Mouse (Mus musculus) kidney, embryonic 15.5 days (tissue): Measurements from ENCODE around the gene Col20a1. TPM values are rescaled to one million over a fixed set of nuclear protein-coding genes. Genes with fewer than 3 reads are reported as not detected.

Experiments
- ATAC-seq: fragments of 200-750 bp; cut with Nextera tagmentation; replicated peaks from 2 replicates; pipeline ENCODE4 v1.8.0; 2017; ENCODE audit warnings: moderate TSS enrichment; ENCODE audit not compliant: low FRiP score
- H3K27ac ChIP-seq: fragments of 300-500 bp; sonication (generic); 2 replicates; pipeline ENCODE4 v1.5.1; 2015; ENCODE audit warnings: mild to moderate bottlenecking, inconsistent platforms
- H3K27me3 ChIP-seq: fragments of 300-500 bp; sonication (generic); 2 replicates; pipeline ENCODE4 v1.6.1; 2015; ENCODE audit warnings: inconsistent platforms
- H3K36me3 ChIP-seq: fragments of 300-500 bp; sonication (generic); 2 replicates; pipeline ENCODE4 v1.6.1; 2015; ENCODE audit warnings: inconsistent platforms
- H3K4me1 ChIP-seq: fragments of 300-500 bp; sonication (generic); 2 replicates; pipeline ENCODE4 v1.6.1; 2015; ENCODE audit warnings: inconsistent platforms
- H3K4me2 ChIP-seq: fragments of 300-500 bp; sonication (generic); 2 replicates; pipeline ENCODE4 v1.6.1; 2015; ENCODE audit warnings: moderate library complexity, mild to moderate bottlenecking, inconsistent platforms
- H3K4me3 ChIP-seq: fragments of 300-500 bp; sonication (generic); replicated peaks from 2 replicates; pipeline ENCODE4 v1.5.1; 2015; ENCODE audit warnings: mild to moderate bottlenecking, inconsistent platforms
- H3K9ac ChIP-seq: fragments of 300-500 bp; sonication (generic); 2 replicates; pipeline ENCODE4 v1.6.1; 2015; ENCODE audit warnings: mild to moderate bottlenecking, inconsistent platforms
- H3K9me3 ChIP-seq: fragments of 300-500 bp; sonication (generic); replicated peaks from 2 replicates; pipeline ENCODE4 v1.6.1; 2016; ENCODE audit warnings: inconsistent platforms
- WGBS: fragments of 180-500 bp; shearing (Covaris S2); methylation state at CpG from one replicate; pipeline ENCODE4 v1.1.7; 2015; ENCODE audit warnings: mixed read lengths; 5-methylcytosine and 5-hydroxymethylcytosine counted together
- polyA plus RNA-seq: library from polyadenylated mRNA; unstranded; fragments of >200 nt; fragmentation: Nextera tagmentation; extraction: Ambion mirVana; gene quantifications from 2 replicates; pipeline ENCODE4 v1.2.1, GENCODE M21; 2015

Col20a1 gene
- polyA plus RNA-seq = 0.69 and 0.75 TPM in 2 replicates

DNA sequence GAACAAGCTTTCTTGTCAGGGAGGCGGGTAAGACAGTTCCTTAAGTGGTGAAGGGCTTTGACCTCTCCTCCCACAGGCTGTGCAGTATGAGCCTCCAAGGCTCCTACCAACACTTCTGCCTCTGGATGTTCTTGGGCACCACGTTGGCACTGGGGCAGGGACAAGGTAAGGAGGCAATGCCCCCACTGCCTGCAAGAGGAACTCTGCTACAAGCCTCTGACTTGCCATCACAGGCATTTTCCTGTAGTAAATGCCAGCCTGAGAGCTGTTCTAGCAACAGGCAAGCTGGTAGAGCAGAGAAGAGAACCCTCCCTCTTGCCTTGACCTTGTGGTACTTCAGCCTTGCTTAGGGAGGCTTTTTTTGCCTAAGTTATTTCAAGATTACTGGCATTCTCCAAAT, at the start of gene Col20a1:
Gene Col20a1, plus strand, starts transcription at position 87 of the 400 bp plus-strand sequence.
- H3K4me2 ChIP-seq = no peak within 1 kb of the TSS
- H3K27me3 ChIP-seq = no peaks in the 10 kb centered on the region
- H3K36me3 ChIP-seq = peaks cover 16% of the 10 kb centered on the region
- no peaks in the 10 kb centered on the region for H3K4me1 ChIP-seq
- ATAC-seq = no peak
- no peak within 1 kb of the TSS for H3K27ac ChIP-seq
- H3K4me3 ChIP-seq = no peak within 1 kb of the TSS
- no peak within 1 kb of the TSS for H3K9ac ChIP-seq
- no peaks in the 10 kb centered on the region for H3K9me3 ChIP-seq
- WGBS = 53% methylated on average over 2 of the region's 2 CpGs

DNA sequence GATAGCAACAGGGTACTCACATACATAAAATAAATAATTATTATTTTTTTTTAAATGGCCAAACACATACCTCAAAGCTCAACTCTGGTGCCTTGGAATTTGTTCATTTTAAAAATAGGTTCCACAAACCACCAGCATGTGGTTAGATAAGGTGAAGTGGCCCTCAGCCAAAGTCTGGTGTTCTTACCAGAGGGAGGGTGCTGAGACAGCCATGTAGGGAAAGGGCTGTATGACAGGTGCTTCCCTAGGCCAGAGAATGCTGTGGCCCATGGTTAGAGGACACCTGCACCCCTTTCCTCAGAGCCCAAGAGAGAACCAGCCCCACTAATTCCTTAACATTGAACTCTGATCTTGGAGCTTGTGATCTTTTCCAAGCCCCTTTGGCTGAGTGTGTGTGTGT, 46.1 kb upstream of the Col20a1 start:
- no peak overlapping the region for H3K4me2 ChIP-seq
- H3K27me3 ChIP-seq = no peaks in the 10 kb centered on the region
- H3K36me3 ChIP-seq = no peaks in the 10 kb centered on the region
- no peak overlapping the region for H3K27ac ChIP-seq
- no peaks in the 10 kb centered on the region for H3K9me3 ChIP-seq
- no peak overlapping the region for H3K4me3 ChIP-seq
- no peaks in the 10 kb centered on the region for H3K4me1 ChIP-seq
- no peak for ATAC-seq
- H3K9ac ChIP-seq = no peak overlapping the region

DNA sequence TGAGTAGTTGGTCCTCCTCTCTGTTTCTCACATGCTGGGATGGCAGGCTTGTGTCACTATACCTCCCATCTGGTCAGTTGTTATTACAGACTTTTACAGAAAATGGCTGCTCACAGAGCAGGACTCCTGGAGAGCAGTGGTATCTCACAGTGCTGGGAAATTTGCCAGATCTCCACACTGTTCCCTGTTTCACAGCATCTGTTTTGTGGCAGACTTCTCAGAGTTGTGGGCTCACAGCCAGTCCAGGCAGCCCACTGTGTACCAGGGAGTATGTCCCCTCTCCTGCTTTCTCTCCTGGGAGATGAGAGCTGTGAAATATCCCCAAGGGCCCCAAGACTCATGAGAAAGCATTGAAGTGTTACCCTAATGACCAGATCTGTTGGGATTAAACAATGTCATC, 44.5 kb upstream of the Col20a1 start:
- Histone ChIP-seq H3K4me2 (no peak overlapping the region), H3K27ac (no peak overlapping the region), H3K36me3 (no peaks in the 10 kb centered on the region), H3K4me3 (no peak overlapping the region), H3K27me3 (no peaks in the 10 kb centered on the region), H3K9ac (no peak overlapping the region), H3K4me1 (no peaks in the 10 kb centered on the region), H3K9me3 (no peaks in the 10 kb centered on the region)
- ATAC-seq = no peak

DNA sequence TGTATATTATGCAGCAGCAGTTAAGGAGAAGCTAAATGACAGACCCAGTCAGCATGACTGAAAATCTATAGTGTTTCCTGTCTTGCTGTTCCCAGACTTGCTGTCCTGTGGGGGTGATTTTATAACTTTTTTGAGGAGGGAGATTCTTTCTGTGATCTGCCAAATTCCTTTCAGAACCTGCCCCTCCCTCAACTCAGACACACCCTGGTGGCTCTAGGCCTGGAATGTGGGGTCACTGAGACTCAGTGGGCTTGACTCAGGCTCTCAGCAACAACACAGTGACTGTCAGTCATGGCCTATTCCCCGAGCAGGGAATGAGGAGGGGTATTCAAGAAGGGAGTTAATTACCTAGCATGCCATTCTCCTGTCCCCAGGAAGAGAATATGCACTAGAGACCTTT, 36.4 kb upstream of the Col20a1 start:
- Histone ChIP-seq H3K27ac (no peak overlapping the region), H3K27me3 (peaks cover 22% of the 10 kb centered on the region), H3K4me2 (no peak overlapping the region), H3K9ac (no peak overlapping the region), H3K9me3 (no peaks in the 10 kb centered on the region), H3K4me1 (peaks cover 29% of the 10 kb centered on the region), H3K36me3 (no peaks in the 10 kb centered on the region), H3K4me3 (no peak overlapping the region)
- 8% methylated on average over 1 of the region's 1 CpGs for WGBS
- no peak for ATAC-seq

DNA sequence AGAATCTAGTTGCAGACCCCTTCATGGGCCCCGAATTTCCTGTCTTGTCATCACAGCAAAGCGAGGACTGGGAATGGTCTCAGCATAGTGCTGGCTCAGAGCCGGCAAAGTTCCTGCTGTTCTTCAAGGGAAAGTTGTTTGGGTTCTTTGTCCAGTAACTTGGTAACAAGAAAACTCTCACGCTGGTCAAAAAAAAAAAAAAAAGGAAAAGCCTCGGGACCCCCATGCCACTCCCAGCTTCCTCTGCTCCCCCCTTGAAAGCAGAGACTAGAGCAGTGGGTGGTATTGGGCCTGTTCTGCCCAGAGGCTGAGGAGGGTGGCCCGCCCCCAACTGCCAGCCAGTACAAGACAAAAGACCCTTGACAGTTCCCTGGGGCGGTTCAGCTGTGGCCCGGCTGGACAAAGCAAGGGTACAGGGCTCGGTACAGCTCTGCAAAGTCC, 33.6 kb upstream of the Col20a1 start:
- Histone ChIP-seq H3K9me3 (no peaks in the 10 kb centered on the region), H3K4me3 (peak overlapping the region; percentile 61), H3K4me2 (peak overlapping the region; percentile 94), H3K9ac (0 out of 2 replicates have a peak overlapping the region, but pooled peaks have one; percentile 26), H3K27ac (peak overlapping the region; percentile 48; the same call in 1 of the 2 replicates), H3K4me1 (peaks cover 40% of the 10 kb centered on the region), H3K36me3 (no peaks in the 10 kb centered on the region), H3K27me3 (peaks cover 26% of the 10 kb centered on the region)
- no peak for ATAC-seq
- 17% methylated on average over 9 of the region's 9 CpGs for WGBS

DNA sequence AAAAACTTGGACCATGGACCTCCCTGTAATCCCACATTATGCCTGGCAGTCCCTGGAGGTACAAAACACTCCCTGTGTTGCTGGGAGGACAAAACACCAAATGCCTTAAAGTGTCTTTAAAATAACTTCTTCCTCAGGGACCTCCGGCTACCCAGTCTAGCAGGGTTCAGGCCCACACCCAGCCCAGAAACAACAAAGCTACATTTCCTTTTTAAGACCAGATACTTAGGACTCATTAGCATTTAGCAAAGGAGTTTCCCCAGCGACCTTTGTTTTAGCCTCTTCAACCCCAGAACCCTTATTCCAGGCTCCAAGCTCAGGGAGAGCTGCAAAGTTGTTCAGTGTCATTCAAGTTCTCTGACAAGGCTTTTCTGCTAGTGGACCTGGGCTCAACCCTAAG, 32.7 kb upstream of the Col20a1 start:
- 32% methylated on average over 2 of the region's 2 CpGs for WGBS
- Histone ChIP-seq H3K9me3 (no peaks in the 10 kb centered on the region), H3K36me3 (no peaks in the 10 kb centered on the region), H3K4me2 (peak overlapping the region; percentile 94), H3K27ac (peak overlapping the region; percentile 65; the same call in 1 of the 2 replicates), H3K4me3 (peak overlapping the region; percentile 61), H3K27me3 (peaks cover 26% of the 10 kb centered on the region), H3K9ac (peak overlapping the region; percentile 53; the same call in 1 of the 2 replicates), H3K4me1 (peaks cover 40% of the 10 kb centered on the region)
- no peak for ATAC-seq

DNA sequence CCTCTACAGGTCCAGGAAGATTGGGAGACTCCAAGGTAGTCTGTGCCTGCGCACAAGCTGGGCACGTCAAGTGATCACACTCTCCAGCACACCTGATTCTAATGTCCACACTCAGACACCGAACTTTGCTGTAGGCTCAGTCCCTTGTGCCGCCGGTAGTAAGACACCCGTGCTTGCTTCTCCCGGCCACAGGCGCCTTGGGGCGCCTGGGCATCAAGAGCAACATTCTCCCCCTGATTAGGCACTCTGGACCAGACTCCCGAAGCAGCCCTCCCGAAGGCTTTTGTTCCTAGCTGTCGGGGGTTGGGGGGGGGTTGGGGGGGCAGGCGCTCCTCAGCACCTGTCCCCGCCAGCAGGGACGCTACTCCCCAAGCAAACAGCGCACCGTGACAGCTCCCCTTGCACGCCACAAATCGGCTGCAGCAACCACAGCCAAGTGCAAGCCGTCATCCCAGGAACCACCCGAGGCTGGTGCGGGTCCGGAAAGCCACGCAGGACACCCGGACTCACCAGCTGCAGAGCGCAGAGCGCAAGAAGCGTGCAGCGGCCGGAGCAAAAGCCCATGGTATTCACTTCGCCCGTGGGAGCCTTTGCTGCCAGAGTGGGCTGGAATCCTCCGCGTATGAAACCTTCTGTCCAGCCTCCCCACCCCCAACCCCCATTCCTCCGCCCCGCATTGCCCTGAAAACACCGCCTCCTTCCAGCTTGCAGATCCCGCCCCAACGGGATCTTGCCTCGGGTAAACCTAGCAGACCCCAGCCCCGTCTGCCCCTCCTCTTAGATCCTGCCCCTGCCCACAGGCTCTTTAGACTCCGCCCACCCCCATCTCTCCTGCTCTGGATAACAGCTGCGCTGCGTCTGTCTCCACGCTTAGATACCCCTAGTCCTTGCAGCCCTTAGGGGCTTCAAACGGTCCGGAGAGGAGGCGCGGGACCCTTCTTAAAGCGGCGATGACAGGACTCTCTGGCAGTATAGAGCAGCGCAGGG, 32.0 kb upstream of the Col20a1 start, which contains the start of gene Nkain4:
Gene Nkain4, minus strand, starts transcription at position 639 of the 987 bp plus-strand sequence.
- Histone ChIP-seq H3K27me3 (peaks cover 26% of the 10 kb centered on the region), H3K27ac (peak within 1 kb of the TSS; percentile 65), H3K9ac (peak within 1 kb of the TSS; percentile 53), H3K4me3 (peak within 1 kb of the TSS; percentile 61), H3K4me1 (peaks cover 40% of the 10 kb centered on the region), H3K36me3 (no peaks in the 10 kb centered on the region), H3K4me2 (peak within 1 kb of the TSS; percentile 94), H3K9me3 (no peaks in the 10 kb centered on the region)
- under 1% methylated on average over 52 of the region's 52 CpGs for WGBS
- ATAC-seq = peak; percentile 93

DNA sequence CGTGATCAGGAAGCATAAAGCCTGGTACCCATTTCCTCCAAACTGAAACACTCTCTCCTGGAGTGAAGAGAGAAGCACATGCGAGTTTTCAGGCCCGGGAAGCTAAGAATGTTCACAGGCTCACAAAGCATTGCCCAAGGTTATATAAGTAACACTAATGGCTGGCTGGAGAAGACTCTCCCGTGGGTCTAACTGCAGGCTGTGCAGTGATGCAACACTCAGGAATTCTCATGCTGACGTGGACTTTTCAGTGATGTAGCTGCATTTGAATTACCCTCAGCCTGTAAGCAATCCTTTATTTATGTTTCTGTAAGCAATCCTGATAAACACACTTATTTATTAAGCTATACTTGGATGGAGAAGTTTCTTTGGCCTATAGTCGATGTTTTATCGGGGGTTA, 26.7 kb upstream of the Col20a1 start:
- Histone ChIP-seq H3K36me3 (no peaks in the 10 kb centered on the region), H3K27me3 (peaks cover 7% of the 10 kb centered on the region), H3K9me3 (no peaks in the 10 kb centered on the region), H3K4me3 (no peak overlapping the region), H3K4me1 (peaks cover 14% of the 10 kb centered on the region), H3K27ac (no peak overlapping the region), H3K4me2 (no peak overlapping the region), H3K9ac (no peak overlapping the region)
- ATAC-seq = no peak
- 68% methylated on average over 7 of the region's 7 CpGs for WGBS

DNA sequence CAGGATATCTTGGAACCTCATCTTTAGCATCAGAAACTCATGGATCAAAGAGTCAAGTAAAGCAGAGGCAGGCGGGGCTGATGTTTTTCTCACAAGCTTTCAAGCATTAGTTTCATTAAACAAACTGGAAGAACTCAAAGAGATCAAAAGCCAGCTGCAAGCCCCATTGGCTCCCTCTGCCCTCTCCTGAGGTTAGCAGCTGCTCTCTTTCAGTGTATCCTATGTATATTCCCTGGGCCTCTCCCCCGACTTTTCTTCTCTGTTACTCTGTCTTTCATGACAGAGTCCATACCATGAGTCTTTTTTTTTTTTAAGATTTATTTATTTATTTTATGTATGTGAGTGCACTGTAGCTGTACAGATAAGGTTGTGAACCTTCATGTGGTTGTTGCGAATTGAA, 26.1 kb upstream of the Col20a1 start:
- H3K27me3 ChIP-seq = peaks cover 4% of the 10 kb centered on the region; the same call in 1 of the 2 replicates
- no peak for ATAC-seq
- no peaks in the 10 kb centered on the region for H3K9me3 ChIP-seq
- WGBS = 45% methylated on average over 3 of the region's 3 CpGs
- H3K4me1 ChIP-seq = peaks cover 8% of the 10 kb centered on the region
- H3K36me3 ChIP-seq = no peaks in the 10 kb centered on the region
- no peak overlapping the region for H3K27ac ChIP-seq
- H3K4me3 ChIP-seq = no peak overlapping the region
- no peak overlapping the region for H3K4me2 ChIP-seq
- H3K9ac ChIP-seq = no peak overlapping the region

DNA sequence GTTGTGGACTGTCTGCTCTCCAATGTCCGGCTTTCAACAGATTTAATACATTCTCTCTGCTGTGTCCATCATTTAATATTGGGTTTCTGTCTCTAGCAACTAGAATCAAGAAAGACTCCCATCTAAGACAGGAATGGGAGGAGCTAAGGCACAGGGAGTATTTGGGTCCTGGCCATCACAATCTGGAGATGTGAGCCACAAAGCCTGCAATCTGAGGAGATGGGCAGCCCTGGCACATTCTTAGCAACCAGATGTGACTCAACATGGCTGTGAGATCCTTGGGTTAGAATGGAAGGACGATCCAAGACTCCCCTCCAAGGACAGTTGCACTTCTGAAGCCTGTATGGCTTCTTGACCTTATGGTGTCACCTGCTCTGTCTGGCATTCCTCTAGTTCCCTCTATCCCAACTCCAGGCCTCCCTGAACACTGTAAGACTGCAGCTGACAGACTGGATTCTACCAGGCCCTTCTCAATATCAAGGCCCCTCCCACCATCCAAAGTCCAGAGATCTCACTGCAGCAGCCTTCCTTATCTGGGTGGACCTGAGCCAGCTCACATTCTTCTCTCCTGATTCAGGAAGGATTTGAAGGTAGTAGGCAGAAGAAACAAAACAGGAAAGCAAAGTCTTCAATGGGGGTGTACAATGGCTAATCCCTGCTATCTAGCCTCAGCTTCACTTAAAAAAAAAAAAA, 23.6 kb upstream of the Col20a1 start:
- no peak for ATAC-seq
- no peak overlapping the region for H3K4me3 ChIP-seq
- H3K27ac ChIP-seq = no peak overlapping the region
- H3K4me2 ChIP-seq = no peak overlapping the region
- H3K27me3 ChIP-seq = no peaks in the 10 kb centered on the region
- 82% methylated on average over 2 of the region's 2 CpGs for WGBS
- no peaks in the 10 kb centered on the region for H3K9me3 ChIP-seq
- H3K4me1 ChIP-seq = peaks cover 9% of the 10 kb centered on the region
- H3K9ac ChIP-seq = 0 out of 2 replicates have a peak overlapping the region, but pooled peaks have one; percentile 1
- H3K36me3 ChIP-seq = no peaks in the 10 kb centered on the region

DNA sequence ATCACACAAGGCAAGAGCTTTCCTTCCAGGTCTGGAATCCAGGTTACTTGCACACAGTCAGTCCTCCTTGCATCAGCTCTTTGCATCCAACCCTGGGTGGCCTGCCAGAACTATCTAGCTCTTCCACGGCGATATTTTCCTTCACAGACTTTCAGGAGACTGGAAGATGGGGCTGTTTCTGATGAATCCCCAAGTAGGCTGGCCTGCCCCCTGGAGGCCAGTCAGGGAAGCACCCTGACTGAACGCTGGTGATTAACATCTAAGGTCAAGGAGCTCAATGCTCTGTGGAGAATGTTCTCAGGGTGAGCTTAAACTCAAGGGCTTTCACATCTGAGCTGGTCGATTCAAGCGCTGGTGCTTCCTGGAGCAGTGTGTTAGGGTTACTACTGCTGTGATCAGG, 22.4 kb upstream of the Col20a1 start:
- Histone ChIP-seq H3K4me3 (no peak overlapping the region), H3K27me3 (no peaks in the 10 kb centered on the region), H3K4me1 (peaks cover 21% of the 10 kb centered on the region), H3K27ac (no peak overlapping the region), H3K9ac (no peak overlapping the region), H3K4me2 (no peak overlapping the region), H3K9me3 (no peaks in the 10 kb centered on the region), H3K36me3 (peaks cover 2% of the 10 kb centered on the region)
- ATAC-seq = no peak
- 4% methylated on average over 5 of the region's 5 CpGs for WGBS
